Mouse (Mus musculus) left cerebral cortex, postnatal 4 days (tissue): ENCODE data around the gene Gm44805. TPM values are rescaled to one million over a fixed set of nuclear protein-coding genes. Genes with fewer than 3 reads are reported as not detected.

Source experiments
- DNase-seq: peaks from one replicate; pipeline ENCODE4 v3.0.0-alpha.2; 2022
- intact Hi-C: fragments of 180-260 bp; cut with DNase I; formaldehyde crosslinking; loops from one replicate; pipeline ENCODE4 v1.15.1; 2025
- total RNA-seq, 2 experiments: library from RNA; stranded (reverse); gene quantifications; 2 replicates each; pipeline ENCODE4 v1.2.3; 2021

The Gm44805 gene
- total RNA-seq, 2 experiments from 2014 or later, result not detected

- no peak for DNase-seq
- intact Hi-C loops, result no loop called here
Observed at GRCm38 (mm10) chr7:19683771-19684201, 2.6 kb upstream of the Gm44805 start.

DNA sequence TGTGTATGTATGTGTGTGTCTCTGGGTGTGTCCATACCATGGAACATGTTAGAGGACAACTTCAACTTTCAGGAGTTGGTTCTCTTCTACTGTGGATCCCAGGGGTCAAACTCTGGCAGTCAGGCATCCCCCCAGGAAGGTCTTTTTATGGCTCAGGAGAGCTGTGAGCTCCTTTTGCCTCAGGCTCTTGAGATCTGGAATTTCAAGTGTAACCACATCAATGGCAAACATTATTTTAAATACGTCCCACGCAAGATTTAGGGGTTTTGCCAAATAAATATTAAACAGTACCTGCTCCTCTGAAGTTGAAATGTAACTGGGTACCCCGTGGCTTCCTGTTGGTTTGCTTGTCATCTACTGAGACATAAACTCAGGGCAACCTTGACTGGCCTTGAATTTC lies 1.8 kb upstream of the Gm44805 start:
- no peak for DNase-seq
- intact Hi-C loops, result no loop called here

- no peak for DNase-seq
- intact Hi-C loops, result no loop called here
Observed at GRCm38 (mm10) chr7:19680702-19681101, 521 bp downstream of the Gm44805 start.

DNA sequence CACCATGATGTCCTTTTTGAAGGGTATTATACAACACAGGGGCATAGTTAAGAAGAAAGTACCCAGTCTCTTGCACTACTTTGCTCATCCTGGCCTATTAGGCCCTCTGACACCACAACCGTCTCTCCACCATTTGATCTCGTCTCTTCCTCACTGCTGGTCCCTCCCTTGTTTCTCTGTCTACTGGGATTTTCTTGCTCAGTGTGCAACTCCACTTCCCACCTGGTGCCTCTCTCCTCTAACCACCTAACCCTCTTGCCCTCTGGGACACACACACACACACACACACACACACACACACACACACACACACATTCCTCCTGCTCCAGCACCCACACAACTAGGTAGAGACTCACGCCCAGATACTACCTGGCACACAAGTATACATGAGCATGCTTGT lies 2.3 kb downstream of the Gm44805 start:
- no peak for DNase-seq
- intact Hi-C loops, result no loop called here

- no peak for DNase-seq
- intact Hi-C loops, result no loop called here
Observed at GRCm38 (mm10) chr7:19677872-19678271, 3.4 kb downstream of the Gm44805 start, which contains the start of gene Apoc2. TSS of gene Apoc2 (minus strand) at chr7:19677941.

DNA sequence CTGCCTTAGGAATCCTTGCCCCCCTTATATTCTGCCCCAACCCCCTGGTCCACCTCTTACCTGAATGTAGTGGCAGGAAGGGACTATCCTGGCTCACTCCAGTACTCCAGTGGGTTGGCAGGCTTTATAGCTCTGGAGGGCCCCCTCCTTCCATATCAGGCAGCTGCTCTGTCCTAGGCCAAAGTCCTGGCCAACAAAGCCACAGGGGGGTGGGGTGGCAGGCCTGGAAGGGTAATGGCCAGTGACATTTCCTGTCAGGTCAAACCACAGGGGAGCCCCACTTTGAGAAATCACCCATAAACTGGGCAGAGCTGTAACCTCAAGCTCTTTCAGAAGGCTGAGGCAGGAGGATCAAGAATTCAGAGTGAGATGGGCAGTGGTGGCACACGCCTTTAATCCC lies 4.6 kb downstream of the Gm44805 start:
- intact Hi-C loops, result no loop called here
- DNase-seq, result no peak

- no peak for DNase-seq
- intact Hi-C loops, result no loop called here
Observed at GRCm38 (mm10) chr7:19675824-19676223, 5.4 kb downstream of the Gm44805 start.

- intact Hi-C loops, result no loop called here
- no peak for DNase-seq
Observed at GRCm38 (mm10) chr7:19673083-19673699, 8.0 kb downstream of the Gm44805 start.

DNA sequence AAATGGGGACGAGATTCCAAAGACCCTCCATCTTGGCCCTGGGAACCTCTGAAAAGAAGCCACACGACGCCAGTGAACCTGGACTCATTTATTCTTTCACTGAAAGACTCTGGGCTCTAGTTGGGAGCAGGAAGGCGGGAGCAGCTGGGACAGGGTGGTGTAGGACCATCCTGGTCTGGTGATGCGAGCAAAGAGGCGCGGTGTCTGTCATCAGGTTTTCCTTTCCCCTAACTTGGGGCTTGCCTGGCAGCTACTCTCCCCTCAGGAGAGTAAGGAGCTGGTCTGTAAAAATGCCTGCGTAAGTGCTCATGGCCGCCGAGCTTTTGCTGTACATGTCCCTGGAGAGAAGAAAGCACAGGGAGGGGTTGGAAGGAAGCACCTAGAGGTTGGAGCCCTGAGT lies 9.7 kb downstream of the Gm44805 start:
- DNase-seq, result no peak
- intact Hi-C loops, result no loop called here

DNA sequence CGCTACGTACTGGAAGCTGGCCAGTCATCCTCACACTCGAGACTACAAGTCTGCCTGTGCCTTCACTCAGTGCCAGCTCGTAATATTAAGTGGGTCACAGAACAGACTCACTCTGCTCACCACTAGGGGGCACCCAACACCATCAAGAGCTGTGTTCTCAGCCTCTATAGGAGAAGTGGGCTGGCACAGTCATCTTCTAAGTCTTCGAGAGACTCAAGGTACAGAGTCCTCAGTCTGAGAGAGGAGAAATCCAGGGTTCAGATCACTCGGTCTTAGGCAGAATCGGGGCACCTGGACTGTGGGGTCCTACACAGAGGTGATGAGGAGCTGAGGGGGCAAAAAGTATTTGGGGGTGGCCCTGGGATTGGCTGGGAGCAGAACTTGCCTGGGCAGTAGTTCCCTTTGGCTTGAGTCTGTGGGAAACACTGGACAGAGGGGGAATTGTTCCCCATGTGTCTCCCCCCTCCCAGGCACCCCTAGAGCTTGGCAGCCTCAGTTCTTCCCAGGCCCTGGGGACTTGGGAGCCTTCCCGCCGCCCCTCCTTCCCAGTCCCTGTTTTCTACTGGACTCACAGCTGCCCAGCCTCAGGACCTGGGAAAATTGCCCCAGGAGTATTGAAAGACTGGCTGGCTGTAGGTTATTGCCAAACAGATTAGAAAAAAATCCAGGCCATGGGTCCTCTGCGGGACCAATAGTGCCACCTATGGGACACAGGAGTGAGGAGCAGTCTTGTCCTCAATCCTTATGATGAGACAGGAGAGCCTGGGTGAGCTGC lies 12.1 kb downstream of the Gm44805 start:
- intact Hi-C loops, result no loop called here
- peak; percentile 94 for DNase-seq

DNA sequence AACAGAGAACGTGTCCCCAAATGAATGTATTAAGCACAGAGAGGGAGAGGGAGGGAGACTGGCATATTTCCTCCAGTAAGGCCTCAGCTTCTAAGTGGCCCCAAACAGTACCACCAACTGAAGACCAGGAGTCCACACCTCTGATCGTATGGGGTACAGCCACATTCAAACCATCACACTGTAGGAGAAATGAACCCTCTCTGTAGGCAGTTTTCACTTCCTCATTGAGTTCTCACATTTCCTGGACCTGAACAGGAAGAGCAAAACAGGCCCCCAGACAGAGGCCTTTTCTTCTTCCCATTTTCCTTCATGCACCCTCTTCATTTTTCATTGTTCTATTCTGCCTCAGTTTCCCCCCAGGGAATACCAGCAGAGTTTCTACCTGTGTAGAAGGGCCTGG lies 13.8 kb downstream of the Gm44805 start:
- intact Hi-C loops, result loop anchor here (1.0 kb wide), 1 partner anchor 34 kb away; no protein-coding TSS in a partner anchor
- no peak for DNase-seq

GRCm38 (mm10) chr7:19666750-19667149 lies 14.5 kb downstream of the Gm44805 start:
- intact Hi-C loops, result loop anchor here (1.0 kb wide), 1 partner anchor 35 kb away; no protein-coding TSS in a partner anchor
- no peak for DNase-seq

DNA sequence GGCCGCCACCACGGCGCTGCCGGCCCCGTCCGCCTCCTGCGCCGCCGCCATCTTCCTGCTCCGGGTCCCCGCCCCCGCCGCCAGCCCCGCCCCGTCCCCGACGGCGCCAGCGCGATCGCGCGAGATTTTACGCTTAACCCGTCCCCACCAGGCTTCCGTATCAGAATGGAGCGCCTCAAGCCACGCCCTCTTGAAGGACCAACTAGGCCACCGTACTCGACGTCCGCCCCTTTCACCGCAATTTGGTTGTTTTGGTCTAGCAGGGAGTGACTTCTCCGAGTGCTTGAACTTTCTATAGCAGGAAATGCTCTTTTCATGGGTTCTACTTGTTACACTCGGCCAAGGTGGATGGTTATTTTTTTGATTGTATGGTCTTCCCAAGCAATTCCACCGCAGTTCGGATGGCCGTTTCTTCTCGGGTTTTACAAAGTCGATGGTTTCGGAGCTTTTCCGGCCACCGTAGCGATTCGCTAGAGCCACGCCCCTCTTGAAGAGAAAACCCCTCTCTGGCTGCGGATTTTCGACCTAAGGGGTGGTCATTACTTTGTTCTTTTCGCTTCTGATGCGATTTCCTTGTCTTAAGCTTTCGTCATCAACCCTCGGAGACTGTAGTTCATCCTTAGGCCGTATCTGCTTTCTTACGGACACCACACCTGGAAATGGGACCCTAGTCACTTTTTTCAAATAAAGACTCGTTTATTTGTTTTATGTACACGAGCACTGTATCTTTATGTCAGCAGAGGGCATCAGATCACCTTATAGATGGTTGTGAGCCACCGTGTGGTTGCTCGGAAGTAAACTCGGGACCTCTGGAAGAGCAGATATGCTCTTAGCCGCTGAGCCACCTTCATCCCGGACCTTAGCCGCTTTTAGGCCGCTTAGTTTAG lies 16.0 kb downstream of the Gm44805 start, which contains the start of gene Clptm1:
Clptm1 (minus strand) TSS at position 79 of the 887 bp plus-strand sequence.
- DNase-seq, result peak; percentile 97
- intact Hi-C loops, result no loop called here

GRCm38 (mm10) chr7:19664455-19664954 lies 16.7 kb downstream of the Gm44805 start:
- DNase-seq, result no peak
- intact Hi-C loops, result no loop called here

DNA sequence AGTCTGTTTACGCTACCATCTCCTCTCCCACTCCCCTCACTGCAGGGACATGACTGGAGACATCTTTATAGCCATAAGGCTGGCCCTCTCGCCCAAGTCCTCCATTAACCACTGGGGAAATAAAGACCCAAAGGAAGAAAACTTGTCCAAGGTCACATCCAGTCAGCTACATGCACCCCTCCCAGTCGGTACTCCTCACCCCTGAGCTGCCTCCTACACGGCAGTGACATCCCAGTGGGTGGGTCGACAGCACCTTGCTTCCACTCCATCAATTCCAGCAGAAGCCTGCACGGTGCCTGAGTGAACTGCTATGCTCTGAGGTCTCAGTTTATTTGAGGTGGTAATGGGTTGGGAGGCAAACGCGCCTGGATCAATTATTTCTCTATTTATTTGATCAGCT lies 17.3 kb downstream of the Gm44805 start:
- intact Hi-C loops, result no loop called here

DNA sequence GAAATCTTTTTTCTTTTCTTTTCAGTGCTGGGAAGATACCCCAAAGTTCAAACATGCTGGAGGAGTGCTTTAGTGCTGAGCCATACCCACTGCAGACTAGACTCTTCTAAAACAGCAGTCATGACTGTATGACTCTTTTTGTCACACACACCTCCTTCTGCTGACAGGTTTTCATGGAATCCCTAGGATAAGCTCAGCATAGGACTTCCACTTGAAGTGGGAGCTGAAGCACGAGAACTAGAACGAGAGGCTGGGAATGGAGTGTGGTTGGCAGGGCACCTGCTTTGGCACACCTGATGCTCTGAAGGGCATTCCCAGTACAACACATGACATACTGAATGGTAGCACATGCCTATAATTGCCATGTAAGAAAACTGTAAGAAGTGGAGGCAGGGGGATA lies 28.6 kb downstream of the Gm44805 start:
- DNase-seq, result no peak
- intact Hi-C loops, result no loop called here

More for the DNA sequence above, 17.3 kb downstream of the Gm44805 start:
- DNase-seq, result no peak

DNA sequence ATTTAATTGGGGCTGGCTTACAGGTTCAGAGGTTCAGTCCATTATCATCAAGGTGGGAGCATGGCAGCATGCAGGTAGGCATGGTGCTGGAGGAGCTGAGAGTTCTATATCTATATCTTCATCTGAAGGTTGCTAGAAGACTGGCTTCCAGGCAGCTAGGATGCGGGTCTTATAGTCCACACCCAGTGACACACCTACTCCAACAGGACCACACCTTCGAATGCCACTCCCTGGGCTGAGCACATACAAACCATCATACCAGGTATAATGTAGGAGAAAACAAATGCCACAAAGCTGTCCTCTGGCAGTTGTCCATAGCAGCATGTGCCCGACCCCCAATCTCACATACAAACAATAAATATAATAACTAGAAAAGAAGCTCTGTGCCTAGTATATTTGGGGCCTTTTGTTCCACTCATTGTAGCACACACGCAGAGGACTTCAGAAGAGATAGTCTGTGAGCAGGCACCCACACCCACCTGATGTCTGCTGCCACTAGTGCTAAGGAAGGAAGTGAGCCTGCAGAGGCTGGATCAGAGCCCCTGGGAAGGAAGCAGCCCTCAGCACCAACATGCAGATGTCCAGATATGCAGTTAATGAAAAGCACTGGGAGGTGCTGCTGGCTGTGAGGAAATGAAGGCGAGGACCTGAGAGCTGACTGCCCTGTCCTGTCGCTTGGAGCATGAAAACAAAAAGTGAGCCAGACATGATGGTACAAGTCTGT lies 30.0 kb downstream of the Gm44805 start:
- DNase-seq, result no peak
- intact Hi-C loops, result no loop called here

- intact Hi-C loops, result no loop called here
- DNase-seq, result no peak
Observed at GRCm38 (mm10) chr7:19641223-19641622, 40.0 kb downstream of the Gm44805 start.

- no peak for DNase-seq
- intact Hi-C loops, result loop anchor here (10.0 kb wide), 1 partner anchor 50 kb away; no protein-coding TSS in a partner anchor
Observed at GRCm38 (mm10) chr7:19635074-19635827, 46.0 kb downstream of the Gm44805 start.
